Mouse (Mus musculus): Measurements from ENCODE around the gene Ttll6. TPM values are rescaled to one million over a fixed set of nuclear protein-coding genes. Genes with fewer than 3 reads are reported as not detected.
A peak's percentile ranks its signal among the peaks of the same experiment; 100 is the strongest.

Ttll6 gene
- total RNA-seq, 2 experiments from 2014 or later: not detected

GRCm38 (mm10) chr11:96181061-96181460, 47.5 kb downstream of the Ttll6 start:
- Histone ChIP-seq H3K4me3 (no peak overlapping the region), H3K27ac (no peak overlapping the region)
- TF ChIP-seq CTCF (IDR thresholded peaks at IDR 0.05): no peak
- intact Hi-C loops (cut with DNase I): loop anchor here (5.0 kb wide), 1 partner anchor 169 kb away; no protein-coding TSS in a partner anchor
- DNase-seq (ENCODE audit: extremely low spot score in 1 of 2, low spot score in 2 of 2): no peak

GRCm38 (mm10) chr11:96184233-96184632, 50.6 kb downstream of the Ttll6 start:
- Histone ChIP-seq H3K4me3 (no peak overlapping the region), H3K27ac (no peak overlapping the region)
- DNase-seq (ENCODE audit: extremely low spot score in 1 of 2, low spot score in 2 of 2): no peak
- intact Hi-C loops (cut with DNase I): loop anchor here (5.0 kb wide), 1 partner anchor 172 kb away; no protein-coding TSS in a partner anchor
- no peak for TF ChIP-seq CTCF (IDR thresholded peaks at IDR 0.05)

GRCm38 (mm10) chr11:96187321-96187720, 53.7 kb downstream of the Ttll6 start:
- intact Hi-C loops (cut with DNase I): no loop called here
- no peak for DNase-seq (ENCODE audit: extremely low spot score in 1 of 2, low spot score in 2 of 2)
- no peak for TF ChIP-seq CTCF (IDR thresholded peaks at IDR 0.05)
- Histone ChIP-seq H3K27ac (no peak overlapping the region), H3K4me3 (no peak overlapping the region)

- Histone ChIP-seq H3K27ac (no peak overlapping the region), H3K4me3 (no peak overlapping the region)
- DNase-seq (ENCODE audit: extremely low spot score in 1 of 2, low spot score in 2 of 2): no peak
- no peak for TF ChIP-seq CTCF (IDR thresholded peaks at IDR 0.05)
- intact Hi-C loops (cut with DNase I): loop anchor here (5.0 kb wide), 1 partner anchor 77 kb away; no protein-coding TSS in a partner anchor
These were observed 56.4 kb downstream of the Ttll6 start for GRCm38 (mm10) chr11:96189810-96190522.

GRCm38 (mm10) chr11:96191132-96191531, 57.5 kb downstream of the Ttll6 start:
- Histone ChIP-seq H3K27ac (no peak overlapping the region), H3K4me3 (no peak overlapping the region)
- no peak for TF ChIP-seq CTCF (IDR thresholded peaks at IDR 0.05)
- intact Hi-C loops (cut with DNase I): loop anchor here (5.0 kb wide), 1 partner anchor 76 kb away; no protein-coding TSS in a partner anchor
- no peak for DNase-seq (ENCODE audit: extremely low spot score in 1 of 2, low spot score in 2 of 2)

GRCm38 (mm10) chr11:96193521-96194400, 60.2 kb downstream of the Ttll6 start, which contains the start of gene Hoxb13:
TSS of gene Hoxb13 (plus strand) at chr11:96194316.
- no peak for DNase-seq (ENCODE audit: extremely low spot score in 1 of 2, low spot score in 2 of 2)
- TF ChIP-seq CTCF (IDR thresholded peaks at IDR 0.05): no peak
- Histone ChIP-seq H3K27ac (no peak within 1 kb of the TSS), H3K4me3 (no peak within 1 kb of the TSS)
- intact Hi-C loops (cut with DNase I): loop anchor here (5.0 kb wide), 1 partner anchor 74 kb away; no protein-coding TSS in a partner anchor

GRCm38 (mm10) chr11:96194401-96194710, 60.8 kb downstream of the Ttll6 start:
- Histone ChIP-seq H3K4me3 (no peak overlapping the region), H3K27ac (no peak overlapping the region)
- no peak for TF ChIP-seq CTCF (IDR thresholded peaks at IDR 0.05)
- DNase-seq (ENCODE audit: extremely low spot score in 1 of 2, low spot score in 2 of 2): no peak
- intact Hi-C loops (cut with DNase I): loop anchor here (5.0 kb wide), 1 partner anchor 73 kb away; no protein-coding TSS in a partner anchor

GRCm38 (mm10) chr11:96194961-96195640, 61.5 kb downstream of the Ttll6 start:
- no peak for TF ChIP-seq CTCF (IDR thresholded peaks at IDR 0.05)
- H3K4me3 ChIP-seq: no peak overlapping the region
- intact Hi-C loops (cut with DNase I): loop anchor here (5.0 kb wide), 1 partner anchor 72 kb away; no protein-coding TSS in a partner anchor
- no peak for DNase-seq (ENCODE audit: extremely low spot score in 1 of 2, low spot score in 2 of 2)
- H3K27ac ChIP-seq: no peak overlapping the region

GRCm38 (mm10) chr11:96195769-96196280, 62.2 kb downstream of the Ttll6 start:
- no peak overlapping the region for H3K4me3 ChIP-seq
- intact Hi-C loops (cut with DNase I): no loop called here
- no peak overlapping the region for H3K27ac ChIP-seq
- no peak for TF ChIP-seq CTCF (IDR thresholded peaks at IDR 0.05)
- no peak for DNase-seq (ENCODE audit: extremely low spot score in 1 of 2, low spot score in 2 of 2)

- TF ChIP-seq CTCF (IDR thresholded peaks at IDR 0.05): peak; percentile 41
- intact Hi-C loops (cut with DNase I): no loop called here
- DNase-seq (ENCODE audit: extremely low spot score in 1 of 2, low spot score in 2 of 2): no peak
- Histone ChIP-seq H3K27ac (no peak overlapping the region), H3K4me3 (no peak overlapping the region)
These were observed 65.1 kb downstream of the Ttll6 start for GRCm38 (mm10) chr11:96198642-96199041.

Data from left cerebral cortex, adult 2 months (tissue).